Mouse (Mus musculus) midbrain, embryonic 11.5 days (tissue): ENCODE measurements around the gene Usp13. TPM values are rescaled to one million over a fixed set of nuclear protein-coding genes. Genes with fewer than 3 reads are reported as not detected.
A peak's percentile ranks its signal among the peaks of the same experiment; 100 is the strongest.

Experiments
- ATAC-seq: fragments of 200-750 bp; cut with Nextera tagmentation; 2 replicates; pipeline ENCODE4 v1.8.0; 2017; ENCODE audit warnings: moderate TSS enrichment, moderate library complexity; ENCODE audit not compliant: low FRiP score
- DNase-seq: peaks from one replicate; pipeline ENCODE4 v3.0.0; 2015; ENCODE audit warnings: low spot score; ENCODE audit errors: missing footprints
- H3K27ac ChIP-seq: fragments of 300-500 bp; sonication (generic); 2 replicates; pipeline ENCODE4 v1.5.1; 2014; ENCODE audit warnings: low read depth, low read length
- H3K27me3 ChIP-seq: fragments of 300-500 bp; sonication (generic); 2 replicates; pipeline ENCODE4 v1.6.1; 2014; ENCODE audit warnings: mild to moderate bottlenecking, low read length, moderate library complexity, mixed read lengths; ENCODE audit not compliant: control insufficient read depth, insufficient read depth
- H3K36me3 ChIP-seq: fragments of 300-500 bp; sonication (generic); 2 replicates; pipeline ENCODE4 v1.6.1; 2014; ENCODE audit warnings: mild to moderate bottlenecking, low read length, moderate library complexity, mixed read lengths; ENCODE audit not compliant: control insufficient read depth, insufficient read depth
- H3K4me1 ChIP-seq: fragments of 300-500 bp; sonication (generic); 2 replicates; pipeline ENCODE4 v1.6.1; 2014; ENCODE audit warnings: low read length; ENCODE audit not compliant: control insufficient read depth, insufficient read depth
- H3K4me2 ChIP-seq: fragments of 300-500 bp; sonication (generic); 2 replicates; pipeline ENCODE4 v1.6.1; 2014; ENCODE audit warnings: mild to moderate bottlenecking, moderate library complexity
- H3K4me3 ChIP-seq: fragments of 300-500 bp; sonication (generic); 2 replicates; pipeline ENCODE4 v1.5.1; 2014; ENCODE audit warnings: low read depth, low read length
- H3K9ac ChIP-seq: fragments of 300-500 bp; sonication (generic); 2 replicates; pipeline ENCODE4 v1.6.1; 2014; ENCODE audit warnings: low read length
- H3K9me3 ChIP-seq: fragments of 300-500 bp; sonication (generic); 2 replicates; pipeline ENCODE4 v1.6.1; 2016; ENCODE audit warnings: low read length; ENCODE audit not compliant: control insufficient read depth
- WGBS: fragments of 180-500 bp; shearing (Covaris S2); extraction: QIAGEN DNeasy Blood & Tissue Kit; methylation state at CpG from one replicate; pipeline ENCODE4 v1.1.7; 2014; 5-methylcytosine and 5-hydroxymethylcytosine counted together
- polyA plus RNA-seq: library from polyadenylated mRNA; unstranded; fragments of >200 nt; fragmentation: Nextera tagmentation; extraction: Ambion mirVana; gene quantifications from 2 replicates; pipeline ENCODE4 v1.2.1, GENCODE M21; 2014

Usp13 gene
- polyA plus RNA-seq, 1 experiment from 2014 or later, result 6.4 TPM

DNA sequence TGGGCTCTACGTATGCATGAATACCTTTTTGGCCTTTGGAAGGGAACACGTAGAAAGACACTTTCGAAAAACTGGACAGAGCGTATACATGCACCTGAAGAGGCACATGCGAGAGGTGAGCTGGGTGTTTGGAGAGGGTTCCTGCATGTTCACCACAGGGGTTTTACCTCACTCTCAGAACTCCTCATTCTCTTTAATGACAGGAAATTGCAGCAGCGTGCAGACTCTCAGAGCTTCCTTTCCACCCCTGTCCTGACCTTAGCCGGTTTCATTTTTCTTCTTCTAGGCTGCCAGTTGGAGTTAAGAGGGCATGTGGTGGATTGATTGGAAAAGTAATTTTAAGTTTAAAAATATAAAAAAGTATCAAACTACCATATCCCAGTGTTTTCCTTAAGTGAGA lies 20.5 kb downstream of the Usp13 start:
- H3K36me3 ChIP-seq, result no peaks in the 10 kb centered on the region
- WGBS, result 92% methylated on average over 7 of the region's 7 CpGs
- H3K27me3 ChIP-seq, result no peaks in the 10 kb centered on the region
- DNase-seq (no peak), ATAC-seq (no peak)
- no peak overlapping the region for H3K9ac ChIP-seq
- no peak overlapping the region for H3K4me2 ChIP-seq
- no peak overlapping the region for H3K4me3 ChIP-seq
- no peaks in the 10 kb centered on the region for H3K9me3 ChIP-seq
- H3K4me1 ChIP-seq, result peaks cover 4% of the 10 kb centered on the region; the same call in 1 of the 2 replicates
- no peak overlapping the region for H3K27ac ChIP-seq

DNA sequence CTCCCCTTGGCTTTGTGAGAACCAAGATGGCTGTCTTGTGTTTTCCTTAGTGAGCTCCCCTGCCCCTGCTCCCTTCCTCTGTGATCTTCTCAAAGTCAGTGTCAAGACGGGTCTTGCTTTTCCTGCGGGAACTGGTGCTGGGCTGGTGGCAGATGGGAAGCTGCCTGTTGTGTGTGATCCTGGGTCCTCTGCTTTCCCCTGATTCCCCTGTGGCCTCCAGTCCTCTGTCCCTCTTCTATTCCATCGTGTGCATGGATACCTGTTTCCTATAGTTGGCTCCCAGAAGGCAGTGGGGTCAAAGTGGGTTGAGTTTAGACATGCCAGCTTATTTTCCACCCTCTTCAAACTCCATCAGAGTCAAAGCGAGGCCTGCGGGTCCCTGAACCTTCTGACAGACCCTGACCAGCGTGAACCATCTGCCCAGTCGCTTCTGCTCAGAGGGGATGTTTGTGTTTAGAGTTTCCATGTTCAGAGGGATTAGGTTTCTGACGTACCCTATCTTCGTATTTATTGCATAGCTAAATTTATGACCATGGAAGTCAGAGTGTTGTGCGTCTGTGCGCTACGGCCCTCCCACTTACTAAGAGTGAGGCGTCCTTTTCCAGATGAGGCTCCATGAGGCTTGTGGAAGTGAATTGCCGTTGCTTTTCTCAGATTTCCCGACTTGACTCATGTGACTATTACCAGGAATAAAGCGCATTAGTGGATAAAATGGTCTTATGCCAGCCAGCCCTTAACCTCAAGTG lies 39.2 kb downstream of the Usp13 start:
- H3K4me1 ChIP-seq, result no peaks in the 10 kb centered on the region
- DNase-seq, result no peak
- no peak overlapping the region for H3K4me2 ChIP-seq
- H3K9me3 ChIP-seq, result no peaks in the 10 kb centered on the region
- H3K36me3 ChIP-seq, result no peaks in the 10 kb centered on the region
- H3K9ac ChIP-seq, result no peak overlapping the region
- H3K27me3 ChIP-seq, result no peaks in the 10 kb centered on the region
- ATAC-seq, result no peak
- no peak overlapping the region for H3K4me3 ChIP-seq
- 89% methylated on average over 16 of the region's 16 CpGs for WGBS
- H3K27ac ChIP-seq, result no peak overlapping the region

DNA sequence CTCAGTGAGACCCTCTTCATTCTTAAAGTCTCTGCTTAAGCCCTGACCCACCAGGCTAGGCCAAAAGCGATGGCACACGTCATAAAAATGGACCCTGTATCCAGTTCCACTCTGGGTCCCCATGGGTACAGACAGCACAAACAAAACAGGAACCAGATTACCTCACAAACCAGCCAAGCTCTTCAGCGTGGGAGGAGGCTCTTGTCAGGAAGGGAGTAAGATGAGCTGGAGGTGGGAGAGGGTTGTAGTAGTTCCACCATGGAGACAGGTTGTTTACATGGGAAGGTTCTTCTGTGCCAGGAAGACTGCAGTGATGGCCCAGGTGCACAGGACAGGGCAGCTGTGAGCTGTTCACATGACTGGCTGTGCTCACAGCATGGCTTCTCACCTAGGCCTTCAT lies 53.7 kb downstream of the Usp13 start:
- H3K9ac ChIP-seq, result no peak overlapping the region
- H3K4me3 ChIP-seq, result no peak overlapping the region
- H3K4me1 ChIP-seq, result no peaks in the 10 kb centered on the region
- no peak for ATAC-seq
- no peak for DNase-seq
- no peak overlapping the region for H3K27ac ChIP-seq
- H3K4me2 ChIP-seq, result no peak overlapping the region
- WGBS, result 79% methylated on average over 3 of the region's 3 CpGs
- no peaks in the 10 kb centered on the region for H3K27me3 ChIP-seq
- no peaks in the 10 kb centered on the region for H3K36me3 ChIP-seq
- no peaks in the 10 kb centered on the region for H3K9me3 ChIP-seq

DNA sequence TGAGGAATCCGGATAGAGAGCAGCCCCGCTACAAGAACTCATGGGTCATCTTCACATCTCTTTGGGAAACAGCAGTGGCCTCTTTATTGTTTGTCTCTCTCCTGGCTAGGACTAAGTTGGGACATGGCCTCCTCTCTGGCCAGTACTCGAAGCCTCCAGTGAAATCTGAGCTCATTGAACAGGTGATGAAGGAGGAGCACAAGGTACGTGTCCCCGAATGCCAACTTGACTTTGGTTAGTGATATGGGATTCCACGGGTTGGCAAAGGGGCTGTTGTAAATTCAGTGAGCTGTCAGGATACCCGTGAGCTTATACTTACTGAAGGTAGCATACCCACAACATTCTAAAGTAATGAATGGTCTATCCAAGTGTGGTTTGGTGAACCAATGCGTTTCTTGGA lies 69.0 kb downstream of the Usp13 start:
- Histone ChIP-seq H3K4me3 (no peak overlapping the region), H3K36me3 (no peaks in the 10 kb centered on the region), H3K27me3 (no peaks in the 10 kb centered on the region), H3K4me1 (no peaks in the 10 kb centered on the region), H3K4me2 (no peak overlapping the region), H3K9me3 (no peaks in the 10 kb centered on the region), H3K9ac (no peak overlapping the region), H3K27ac (no peak overlapping the region)
- ATAC-seq (no peak), DNase-seq (no peak)
- 94% methylated on average over 8 of the region's 8 CpGs for WGBS

DNA sequence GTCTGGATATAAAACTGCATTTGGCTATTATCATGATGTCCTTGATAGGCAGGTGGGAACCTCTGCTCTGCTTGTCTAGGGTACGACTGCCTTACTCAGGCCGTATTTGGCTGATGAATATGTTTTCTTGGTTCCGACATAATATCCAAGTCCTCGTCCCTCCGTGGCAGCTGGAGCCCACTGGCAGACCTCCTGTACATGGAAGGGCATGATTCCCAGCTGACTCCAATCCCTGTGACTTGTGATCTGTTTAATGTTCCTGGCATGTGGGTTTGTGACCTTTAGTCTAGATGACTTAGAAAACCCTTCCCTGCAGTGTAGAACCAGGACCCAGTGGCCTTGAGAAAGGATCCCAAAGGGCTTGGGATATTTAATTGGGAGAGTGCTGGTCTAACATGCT lies 71.5 kb downstream of the Usp13 start:
- 95% methylated on average over 5 of the region's 5 CpGs for WGBS
- no peaks in the 10 kb centered on the region for H3K27me3 ChIP-seq
- no peak for DNase-seq
- H3K4me1 ChIP-seq, result no peaks in the 10 kb centered on the region
- H3K4me3 ChIP-seq, result no peak overlapping the region
- H3K36me3 ChIP-seq, result no peaks in the 10 kb centered on the region
- ATAC-seq, result no peak
- no peaks in the 10 kb centered on the region for H3K9me3 ChIP-seq
- H3K27ac ChIP-seq, result no peak overlapping the region
- H3K4me2 ChIP-seq, result no peak overlapping the region
- H3K9ac ChIP-seq, result no peak overlapping the region

DNA sequence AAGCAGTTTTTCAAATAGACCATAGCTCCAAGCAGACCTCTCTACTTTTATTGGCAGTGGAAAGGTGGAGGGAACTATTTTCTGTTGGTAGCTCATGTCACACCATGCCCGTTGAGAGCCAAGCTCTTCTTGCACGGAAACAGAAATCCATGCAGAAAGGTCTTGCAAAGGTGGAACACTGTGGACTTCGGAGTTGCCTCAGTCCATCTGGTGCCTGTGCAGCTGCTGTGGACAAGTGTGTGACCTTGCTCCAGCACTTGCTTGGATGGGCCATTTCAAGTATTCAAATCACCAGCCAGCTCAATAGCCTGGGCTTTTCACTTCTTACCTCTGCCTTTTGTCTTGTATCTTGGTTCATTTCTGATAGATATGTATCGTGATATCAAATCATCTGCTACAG lies 72.8 kb downstream of the Usp13 start:
- Histone ChIP-seq H3K27ac (no peak overlapping the region), H3K4me2 (no peak overlapping the region), H3K9ac (no peak overlapping the region), H3K27me3 (no peaks in the 10 kb centered on the region), H3K36me3 (peaks cover 4% of the 10 kb centered on the region; the same call in 1 of the 2 replicates), H3K9me3 (no peaks in the 10 kb centered on the region), H3K4me1 (no peaks in the 10 kb centered on the region), H3K4me3 (no peak overlapping the region)
- ATAC-seq, result no peak
- no peak for DNase-seq
- WGBS, result 96% methylated on average over 4 of the region's 4 CpGs

DNA sequence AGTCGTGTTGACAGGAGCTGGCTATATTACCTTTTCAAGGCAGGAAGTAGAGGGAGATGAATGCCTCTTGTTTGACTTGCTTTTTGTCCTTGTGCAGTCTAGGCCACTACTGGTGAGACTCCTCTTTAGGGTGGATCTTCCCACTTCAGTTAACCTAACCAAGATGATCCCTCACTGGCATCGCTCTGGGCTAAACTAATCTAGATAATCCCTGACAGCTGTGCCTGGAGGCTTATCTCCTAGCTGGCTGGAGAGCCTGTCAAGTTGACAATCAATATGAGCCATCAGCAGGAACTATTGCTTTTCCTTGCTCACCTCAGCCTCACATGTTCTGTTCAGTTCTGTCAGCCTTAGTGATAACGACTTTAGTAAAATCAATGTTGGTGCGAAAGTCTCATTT lies 86.1 kb downstream of the Usp13 start:
- no peaks in the 10 kb centered on the region for H3K27me3 ChIP-seq
- H3K4me3 ChIP-seq, result no peak overlapping the region
- ATAC-seq (peak; percentile 52; the same call in 1 of the 2 replicates), DNase-seq (no peak)
- H3K36me3 ChIP-seq, result no peaks in the 10 kb centered on the region; the same call in 1 of the 2 replicates
- no peaks in the 10 kb centered on the region; the same call in 1 of the 2 replicates for H3K4me1 ChIP-seq
- no peak overlapping the region for H3K9ac ChIP-seq
- no peaks in the 10 kb centered on the region for H3K9me3 ChIP-seq
- H3K27ac ChIP-seq, result no peak overlapping the region
- WGBS, result 39% methylated on average over 4 of the region's 4 CpGs
- no peak overlapping the region for H3K4me2 ChIP-seq

DNA sequence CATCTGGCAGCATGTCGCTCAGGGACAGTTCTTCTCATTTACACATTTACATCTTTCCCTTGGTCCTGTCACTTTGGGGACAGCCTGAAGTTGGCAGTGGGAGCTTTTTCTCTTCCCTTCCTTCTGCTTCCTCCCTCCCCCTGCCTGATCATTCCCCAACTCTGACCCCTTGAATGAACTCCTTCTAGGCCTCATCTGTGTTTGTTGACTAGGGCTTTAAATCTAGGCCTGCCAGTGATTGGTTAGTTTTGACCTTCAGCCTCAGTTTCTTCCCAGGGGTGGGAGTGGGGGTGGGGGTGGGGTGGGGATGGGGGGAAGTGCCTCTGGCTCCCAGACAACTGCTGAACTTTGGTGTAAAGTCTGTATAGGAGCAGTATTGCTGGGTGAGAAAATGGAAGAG lies 87.3 kb downstream of the Usp13 start:
- Histone ChIP-seq H3K27me3 (no peaks in the 10 kb centered on the region), H3K4me2 (no peak overlapping the region), H3K9me3 (no peaks in the 10 kb centered on the region), H3K4me1 (no peaks in the 10 kb centered on the region; the same call in 1 of the 2 replicates), H3K27ac (no peak overlapping the region), H3K4me3 (no peak overlapping the region), H3K36me3 (no peaks in the 10 kb centered on the region; the same call in 1 of the 2 replicates), H3K9ac (no peak overlapping the region)
- DNase-seq (no peak), ATAC-seq (0 out of 2 replicates have a peak, but pooled peaks have one; percentile 9)
- WGBS, result 60% methylated on average over 1 of the region's 1 CpGs

DNA sequence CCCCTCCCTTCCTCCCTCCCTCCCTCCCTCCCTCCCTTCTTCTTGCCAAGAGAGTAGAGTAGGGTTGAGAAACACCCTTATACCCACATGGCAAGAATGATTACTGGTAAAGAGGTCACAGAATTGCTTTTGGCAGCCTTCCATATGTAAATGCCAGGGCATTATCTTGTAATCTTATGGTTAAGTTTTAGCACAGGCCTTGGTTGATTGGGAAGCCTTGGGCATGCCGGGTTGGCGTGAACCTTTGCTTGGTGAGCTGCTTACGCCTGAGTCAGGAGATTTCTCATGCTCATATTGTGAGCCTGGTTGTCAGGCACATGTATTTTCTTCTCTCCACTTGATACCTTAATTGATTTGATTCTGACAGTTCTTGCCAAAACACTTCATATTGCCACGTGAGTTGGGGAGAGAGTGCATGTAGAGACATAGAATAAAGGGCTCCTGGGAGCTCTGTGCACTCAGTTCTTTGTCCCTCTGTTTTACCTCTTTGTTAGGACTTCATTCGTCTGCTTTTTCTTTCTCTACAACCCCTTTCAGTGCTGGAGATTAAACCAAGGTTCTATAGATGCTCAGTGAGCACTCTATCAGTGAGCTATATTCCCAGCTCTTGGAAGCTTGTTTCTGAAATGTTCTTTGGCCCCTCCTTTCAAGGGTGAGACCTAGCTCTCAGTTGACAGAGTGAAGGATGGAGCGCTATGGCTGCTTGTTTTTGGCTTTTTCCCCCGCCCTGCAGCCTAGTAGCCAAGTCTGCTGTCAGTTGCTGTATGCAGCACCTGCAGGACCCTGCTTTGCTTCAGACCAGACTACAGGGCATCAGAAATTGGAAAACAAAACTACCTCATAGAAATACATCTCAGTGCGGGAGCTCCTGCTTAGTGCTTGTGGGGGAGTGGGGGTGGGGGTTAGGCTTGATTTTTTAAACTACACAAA lies 88.8 kb downstream of the Usp13 start:
- DNase-seq (no peak), ATAC-seq (no peak)
- 70% methylated on average over 8 of the region's 8 CpGs for WGBS
- Histone ChIP-seq H3K4me1 (no peaks in the 10 kb centered on the region; the same call in 1 of the 2 replicates), H3K4me2 (no peak overlapping the region), H3K36me3 (no peaks in the 10 kb centered on the region; the same call in 1 of the 2 replicates), H3K9me3 (no peaks in the 10 kb centered on the region), H3K4me3 (no peak overlapping the region), H3K27ac (no peak overlapping the region), H3K27me3 (no peaks in the 10 kb centered on the region), H3K9ac (no peak overlapping the region)
